Mouse (Mus musculus): ENCODE results near the gene Samhd1.

DNA sequence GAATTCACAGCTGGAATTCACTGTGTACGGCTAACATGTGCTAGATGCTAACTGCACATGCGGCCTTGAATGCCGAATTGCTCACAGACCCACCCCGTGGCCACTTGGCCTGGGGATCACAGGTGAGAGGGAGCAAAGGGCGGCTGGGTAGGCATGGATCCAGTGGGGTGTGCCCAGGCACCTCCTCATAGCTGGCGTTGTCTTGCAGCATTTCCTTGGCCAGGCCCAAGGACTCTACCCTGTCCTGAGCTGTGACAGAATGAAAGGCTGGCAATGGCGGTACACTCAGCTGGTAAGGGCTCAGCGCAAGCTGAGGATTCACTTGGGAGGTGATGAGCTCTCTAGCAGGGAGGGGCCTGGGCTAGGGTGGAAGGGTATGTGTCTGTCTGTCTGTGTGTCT lies 48.3 kb downstream of the Samhd1 start, which contains the start of gene Tldc2:
- TF ChIP-seq EP300 (IDR thresholded peaks at IDR 0.05) (no peak), CTCF (IDR thresholded peaks at IDR 0.05) (no peak)

Measured in lung, postnatal 0 days (tissue).